Mouse (Mus musculus) liver, embryonic 14.5 days (tissue): ENCODE data around the gene Ttll8. TPM values are rescaled to one million over a fixed set of nuclear protein-coding genes. Genes with fewer than 3 reads are reported as not detected.
A peak's percentile ranks its signal among the peaks of the same experiment; 100 is the strongest.

Experiments
- ATAC-seq: fragments of 200-750 bp; cut with Nextera tagmentation; 2 replicates; pipeline ENCODE4 v1.8.0; 2017; ENCODE audit warnings: moderate number of reproducible peaks, mild to moderate bottlenecking, moderate library complexity; ENCODE audit not compliant: insufficient read depth
- DNase-seq, 3 experiments: peaks; one replicate each; pipeline ENCODE4 v3.0.0-alpha.2; 2012 to 2013; ENCODE audit warnings: low read depth in 3 of 3, low spot score in 3 of 3
- H3K27ac ChIP-seq: fragments of 300-500 bp; sonication (generic); 2 replicates; pipeline ENCODE4 v1.5.1; 2014; ENCODE audit warnings: moderate library complexity, mild to moderate bottlenecking, control low read depth, inconsistent platforms
- H3K27me3 ChIP-seq: fragments of 300-500 bp; sonication (generic); 2 replicates; pipeline ENCODE4 v1.6.1; 2014; ENCODE audit warnings: mild to moderate bottlenecking, low read length, moderate library complexity; ENCODE audit not compliant: control insufficient read depth, insufficient read depth
- H3K36me3 ChIP-seq: fragments of 300-500 bp; sonication (generic); replicated peaks from 2 replicates; pipeline ENCODE4 v1.6.1; 2014; ENCODE audit warnings: low read depth; ENCODE audit not compliant: control insufficient read depth, insufficient read depth
- H3K4me1 ChIP-seq, 2 experiments: fragments of 200-500 bp in 1 of 2; fragments of 300-500 bp in 1 of 2; sonication (generic) in 1 of 2; replicated peaks; 2 replicates each; pipeline ENCODE4 v1.6.1; 2012 to 2014; ENCODE audit warnings: antibody characterized with exemption in 1 of 2, inconsistent platforms in 1 of 2, low read length in 1 of 2; ENCODE audit not compliant: control insufficient read depth in 2 of 2, insufficient read depth in 2 of 2
- H3K4me2 ChIP-seq: fragments of 300-500 bp; sonication (generic); 2 replicates; pipeline ENCODE4 v1.6.1; 2014; ENCODE audit warnings: low read depth, mild to moderate bottlenecking, control low read depth, moderate library complexity
- H3K4me3 ChIP-seq, 2 experiments: fragments of 200-500 bp in 1 of 2; fragments of 300-500 bp in 1 of 2; sonication (generic) in 1 of 2; 2 replicates each; pipeline ENCODE4 v1.5.1; 2012 to 2014; ENCODE audit warnings: low read depth in 2 of 2, low read length in 2 of 2, mild to moderate bottlenecking in 2 of 2, control low read depth in 1 of 2, inconsistent platforms in 1 of 2, moderate library complexity in 1 of 2; ENCODE audit not compliant: insufficient read depth in 1 of 2
- H3K9ac ChIP-seq: fragments of 300-500 bp; sonication (generic); replicated peaks from 2 replicates; pipeline ENCODE4 v1.6.1; 2014; ENCODE audit warnings: mild to moderate bottlenecking, control low read depth, moderate library complexity
- H3K9me3 ChIP-seq: fragments of 300-500 bp; sonication (generic); 2 replicates; pipeline ENCODE4 v1.6.1; 2016; ENCODE audit warnings: low read length, mixed read lengths; ENCODE audit not compliant: control insufficient read depth
- CTCF ChIP-seq: IDR thresholded peaks from 2 replicates; pipeline ENCODE4 v1.5.1; 2016; ENCODE audit warnings: antibody characterized with exemption, low read depth, control low read depth
- EP300 ChIP-seq: IDR thresholded peaks from 2 replicates; pipeline ENCODE4 v1.6.1; 2016; ENCODE audit warnings: antibody characterized with exemption, low read depth
- WGBS: fragments of 180-500 bp; shearing (Covaris S2); extraction: QIAGEN DNeasy Blood & Tissue Kit; methylation state at CpG from one replicate; pipeline ENCODE4 v1.1.7; 2014; ENCODE audit not compliant: insufficient replicate concordance; 5-methylcytosine and 5-hydroxymethylcytosine counted together
- polyA plus RNA-seq, 2 experiments: library from polyadenylated mRNA; depleted of rRNA in 1 of 2; stranded (reverse) in 1 of 2; unstranded in 1 of 2; fragments of >200 nt; fragmentation: Nextera tagmentation in 1 of 2; extraction: Ambion mirVana in 1 of 2; gene quantifications; 2 replicates each; pipeline versions ENCODE4 v1.2.1 to v1.2.3; 2012 to 2014

The Ttll8 gene
- polyA plus RNA-seq, 2 experiments, result not detected

GRCm38 (mm10) chr15:88964070-88964578 lies 9.9 kb upstream of the Ttll8 start:
- Histone ChIP-seq H3K27ac (no peak overlapping the region), H3K4me3 (no peak overlapping the region), H3K4me1 (no peaks in the 10 kb centered on the region), H3K9ac (no peak overlapping the region), H3K36me3 (no peaks in the 10 kb centered on the region), H3K4me2 (no peak overlapping the region), H3K9me3 (no peaks in the 10 kb centered on the region), H3K27me3 (no peaks in the 10 kb centered on the region)
- DNase-seq (peak; percentile 2 to 24 (median 7)), ATAC-seq (no peak)
- 48% methylated on average over 2 of the region's 2 CpGs for WGBS
- TF ChIP-seq CTCF (no peak), EP300 (no peak)

DNA sequence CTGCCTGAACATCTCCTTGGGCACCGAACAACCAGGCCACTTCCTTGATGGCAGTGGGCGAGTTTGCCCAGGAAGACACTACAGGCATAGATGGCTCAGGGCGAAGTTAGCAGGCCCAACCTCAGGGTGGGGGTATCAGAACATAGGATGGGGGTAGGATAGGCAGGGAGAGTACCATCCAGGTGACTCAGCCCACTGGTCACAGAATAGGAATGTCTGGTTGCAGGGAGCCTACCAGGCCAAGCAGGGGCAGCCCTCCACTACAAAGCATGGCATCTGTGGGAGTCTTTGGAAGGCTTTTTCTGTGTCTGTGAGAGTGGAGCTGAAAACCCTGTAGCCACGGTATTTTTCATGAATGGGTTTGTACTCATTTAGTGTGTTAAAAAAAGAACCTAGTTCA lies 3.3 kb upstream of the Ttll8 start:
- Histone ChIP-seq H3K9me3 (no peaks in the 10 kb centered on the region), H3K4me3 (no peak overlapping the region), H3K36me3 (no peaks in the 10 kb centered on the region), H3K27me3 (peaks cover 6% of the 10 kb centered on the region), H3K9ac (no peak overlapping the region), H3K4me1 (no peaks in the 10 kb centered on the region), H3K4me2 (no peak overlapping the region), H3K27ac (no peak overlapping the region)
- TF ChIP-seq EP300 (no peak), CTCF (no peak)
- ATAC-seq, result no peak
- no peak for DNase-seq
- 51% methylated on average over 4 of the region's 4 CpGs for WGBS

DNA sequence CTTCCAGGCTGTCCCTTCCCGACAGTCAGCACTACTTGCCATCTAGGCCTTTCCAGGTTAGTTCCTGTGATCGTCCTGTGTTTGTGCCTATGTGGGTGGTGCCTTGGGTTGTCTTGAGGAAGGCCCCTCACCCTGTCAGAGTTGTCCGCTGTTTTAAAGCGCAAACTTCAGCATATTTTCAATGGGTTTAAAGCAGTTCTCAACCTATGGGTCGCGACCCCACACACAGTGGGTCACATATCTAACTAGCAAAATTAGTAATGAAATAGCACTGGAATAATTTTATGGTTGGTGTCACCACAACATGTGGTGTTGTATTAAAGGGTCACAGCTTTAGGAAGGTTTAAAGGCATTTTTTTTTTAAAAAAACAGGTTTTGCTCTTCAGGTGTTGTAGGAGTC lies 1.1 kb upstream of the Ttll8 start:
- H3K4me3 ChIP-seq, result no peak overlapping the region
- 68% methylated on average over 6 of the region's 6 CpGs for WGBS
- TF ChIP-seq EP300 (no peak), CTCF (no peak)
- no peak for ATAC-seq
- no peak overlapping the region for H3K4me2 ChIP-seq
- no peaks in the 10 kb centered on the region for H3K4me1 ChIP-seq
- H3K27ac ChIP-seq, result no peak overlapping the region
- peaks cover 6% of the 10 kb centered on the region for H3K27me3 ChIP-seq
- no peak overlapping the region for H3K9ac ChIP-seq
- no peak for DNase-seq
- no peaks in the 10 kb centered on the region for H3K36me3 ChIP-seq
- H3K9me3 ChIP-seq, result no peaks in the 10 kb centered on the region

DNA sequence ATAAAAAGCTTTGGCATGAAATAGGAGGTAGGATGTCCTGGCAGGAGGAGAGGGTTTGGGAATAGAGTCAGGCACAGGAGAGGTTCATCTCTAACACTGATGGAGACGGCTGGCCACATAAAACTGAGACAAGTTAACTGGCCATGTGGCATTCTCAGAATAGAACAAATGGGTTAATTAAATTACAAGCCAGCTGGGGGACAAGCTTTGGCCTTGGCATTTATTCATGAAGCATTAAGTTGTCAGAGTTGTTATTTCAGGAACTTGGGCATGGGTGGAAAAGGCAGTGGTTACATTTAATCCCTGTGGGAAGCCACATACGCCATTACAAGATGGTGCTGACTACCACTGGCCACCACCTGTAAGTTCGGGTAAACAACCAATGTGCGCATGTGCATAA lies 3.0 kb downstream of the Ttll8 start:
- Histone ChIP-seq H3K4me1 (no peaks in the 10 kb centered on the region), H3K4me2 (no peak overlapping the region), H3K9me3 (no peaks in the 10 kb centered on the region), H3K27ac (no peak overlapping the region), H3K4me3 (no peak overlapping the region), H3K9ac (no peak overlapping the region), H3K27me3 (peaks cover 6% of the 10 kb centered on the region), H3K36me3 (no peaks in the 10 kb centered on the region)
- DNase-seq (no peak), ATAC-seq (no peak)
- TF ChIP-seq CTCF, result no peak
- no peak for TF ChIP-seq EP300
- 62% methylated on average over 4 of the region's 4 CpGs for WGBS

- no peaks in the 10 kb centered on the region for H3K36me3 ChIP-seq
- H3K9me3 ChIP-seq, result no peaks in the 10 kb centered on the region
- ATAC-seq (no peak), DNase-seq (no peak)
- peak; percentile 11; the same call in 1 of the 2 replicates for TF ChIP-seq CTCF
- no peak for TF ChIP-seq EP300
- H3K9ac ChIP-seq, result no peak overlapping the region
- H3K4me2 ChIP-seq, result no peak overlapping the region
- WGBS, result 32% methylated on average over 6 of the region's 6 CpGs
- H3K27ac ChIP-seq, result no peak overlapping the region
- H3K27me3 ChIP-seq, result no peaks in the 10 kb centered on the region
- H3K4me1 ChIP-seq, result no peaks in the 10 kb centered on the region
- no peak overlapping the region for H3K4me3 ChIP-seq
Measured at GRCm38 (mm10) chr15:88946851-88947250, 7.4 kb downstream of the Ttll8 start.
